Mouse (Mus musculus) liver, embryonic 14.5 days (tissue): ENCODE results near the gene Maml3.

ENCODE experiments used
- CTCF ChIP-seq: IDR thresholded peaks from 2 replicates; pipeline ENCODE4 v1.5.1; 2016; ENCODE audit warnings: antibody characterized with exemption, low read depth, control low read depth
- EP300 ChIP-seq: IDR thresholded peaks from 2 replicates; pipeline ENCODE4 v1.6.1; 2016; ENCODE audit warnings: antibody characterized with exemption, low read depth

- TF ChIP-seq CTCF: no peak
- no peak for TF ChIP-seq EP300
Measured at GRCm38 (mm10) chr3:51791542-51791941, 313.3 kb downstream of the Maml3 start.
